Comparison of ENCODE assay signal across 8 mouse cellular contexts in the genomic region with DNA sequence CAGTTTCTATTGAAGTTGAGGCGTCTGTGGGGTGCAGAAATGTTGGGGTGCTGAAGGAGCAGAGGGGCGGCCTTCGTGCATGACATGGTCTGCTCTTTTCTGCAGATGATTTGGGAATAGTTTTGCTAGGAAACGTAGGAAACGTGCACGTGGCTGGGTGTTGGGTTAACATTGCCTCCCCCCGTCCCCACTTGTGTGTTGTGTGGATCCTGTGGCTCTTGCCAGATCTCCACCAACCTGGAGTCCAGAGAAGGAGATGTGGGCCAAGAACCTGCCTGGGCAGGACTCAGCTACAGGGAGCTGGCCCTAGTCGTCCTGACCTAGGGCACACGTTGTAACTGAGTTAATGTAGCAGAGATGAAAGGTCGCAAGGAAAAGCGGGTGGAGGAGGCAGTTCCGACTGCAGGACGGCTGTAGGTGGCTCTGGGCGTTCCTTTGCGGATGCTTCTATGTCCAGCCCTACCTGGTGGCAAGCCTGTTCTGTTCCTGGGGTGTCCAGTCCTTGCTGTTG.
A peak's percentile ranks its signal among the peaks of the same experiment; 100 is the strongest.
DNase-seq lines count a peak whose midpoint lies in the region; ATAC-seq lines count a peak whose summit lies in the region.

No protein-coding gene starts in this region.

- intact Hi-C loops in left cerebral cortex, postnatal 4 days (cut with DNase I) = no loop called here

- peak overlapping the region; percentile 94 for H3K9ac ChIP-seq in hindbrain, embryonic 14.5 days
- peak overlapping the region; percentile 97 for H3K9ac ChIP-seq in liver, embryonic 12.5 days

- H3K4me2 ChIP-seq in hindbrain, embryonic 14.5 days (replicated peaks) = peak overlapping the region; percentile 98
- H3K4me2 ChIP-seq in liver, embryonic 12.5 days = peak overlapping the region; percentile 95

- no peaks in the 10 kb centered on the region for H3K36me3 ChIP-seq in hindbrain, embryonic 14.5 days (replicated peaks; ENCODE audit: control insufficient read depth, insufficient read depth)
- H3K36me3 ChIP-seq in liver, embryonic 12.5 days = peaks cover 16% of the 10 kb centered on the region

- no peak for ATAC-seq in hindbrain, embryonic 14.5 days (ENCODE audit: low FRiP score)
- no peak for ATAC-seq in liver, embryonic 12.5 days

- peak; percentile 43 for DNase-seq in left cerebral cortex, postnatal 4 days
- no peak for DNase-seq in left cerebral cortex, adult 18-20 months (ENCODE audit: low spot score in 2 of 2)
- peak; percentile 70 for DNase-seq in cerebellum, adult 9-10 months
- DNase-seq in hindbrain, embryonic 14.5 days (ENCODE audit: low spot score) = no peak
- peak; percentile 29 for DNase-seq in testis, postnatal 14 days (ENCODE audit: low spot score)
- no peak for DNase-seq in urinary bladder, postnatal 4 days (ENCODE audit: low spot score in 2 of 2)
- DNase-seq in embryo, embryonic 10.5 days (ENCODE audit: low spot score) = no peak

- H3K4me1 ChIP-seq in hindbrain, embryonic 14.5 days (replicated peaks; ENCODE audit: control insufficient read depth, insufficient read depth, low read length) = peaks cover 69% of the 10 kb centered on the region
- H3K4me1 ChIP-seq in liver, embryonic 12.5 days = peaks cover 75% of the 10 kb centered on the region

- no peaks in the 10 kb centered on the region for H3K9me3 ChIP-seq in hindbrain, embryonic 14.5 days (ENCODE audit: control insufficient read depth, low read length)
- H3K9me3 ChIP-seq in liver, embryonic 12.5 days (replicated peaks) = no peaks in the 10 kb centered on the region

- H3K27me3 ChIP-seq in hindbrain, embryonic 14.5 days (ENCODE audit: control insufficient read depth, insufficient read depth, low read length) = no peaks in the 10 kb centered on the region
- no peaks in the 10 kb centered on the region for H3K27me3 ChIP-seq in liver, embryonic 12.5 days (replicated peaks)

- peak overlapping the region; percentile 100 for H3K27ac ChIP-seq in hindbrain, embryonic 14.5 days
- peak overlapping the region; percentile 100 for H3K27ac ChIP-seq in liver, embryonic 12.5 days

- peak overlapping the region; percentile 87 for H3K4me3 ChIP-seq in hindbrain, embryonic 14.5 days (replicated peaks; ENCODE audit: low read length)
- H3K4me3 ChIP-seq in liver, embryonic 12.5 days = peak overlapping the region; percentile 97

- 1% methylated on average over 15 of the region's 15 CpGs for WGBS in hindbrain, embryonic 14.5 days
- WGBS in liver, embryonic 12.5 days (ENCODE audit: insufficient replicate concordance) = 2% methylated on average over 15 of the region's 15 CpGs

Comparison
In these comparisons a context has a peak if more than half of its experiments do, and no peak if none do; other contexts are left out.
1. DNase-seq: peak in left cerebral cortex, postnatal 4 days (single experiment), cerebellum, adult 9-10 months (single experiment) and testis, postnatal 14 days (single experiment); none in left cerebral cortex, adult 18-20 months (0 of 2), hindbrain, embryonic 14.5 days (single experiment), urinary bladder, postnatal 4 days (0 of 2) and embryo, embryonic 10.5 days (single experiment).